Mouse (Mus musculus) embryo, embryonic 9.5 days (tissue): ENCODE data around the gene Kcnj9.

Experiments
- DNase-seq: peaks from one replicate; pipeline ENCODE4 v3.0.0-alpha.2; 2017; ENCODE audit errors: extremely low spot score

Kcnj9 gene

GRCm38 (mm10) chr1:172312768-172313561 is 16.2 kb downstream of the Kcnj9 start:
- DNase-seq: no peak

GRCm38 (mm10) chr1:172311921-172312767 is 17.0 kb downstream of the Kcnj9 start:
- DNase-seq: peak; percentile 94

DNA sequence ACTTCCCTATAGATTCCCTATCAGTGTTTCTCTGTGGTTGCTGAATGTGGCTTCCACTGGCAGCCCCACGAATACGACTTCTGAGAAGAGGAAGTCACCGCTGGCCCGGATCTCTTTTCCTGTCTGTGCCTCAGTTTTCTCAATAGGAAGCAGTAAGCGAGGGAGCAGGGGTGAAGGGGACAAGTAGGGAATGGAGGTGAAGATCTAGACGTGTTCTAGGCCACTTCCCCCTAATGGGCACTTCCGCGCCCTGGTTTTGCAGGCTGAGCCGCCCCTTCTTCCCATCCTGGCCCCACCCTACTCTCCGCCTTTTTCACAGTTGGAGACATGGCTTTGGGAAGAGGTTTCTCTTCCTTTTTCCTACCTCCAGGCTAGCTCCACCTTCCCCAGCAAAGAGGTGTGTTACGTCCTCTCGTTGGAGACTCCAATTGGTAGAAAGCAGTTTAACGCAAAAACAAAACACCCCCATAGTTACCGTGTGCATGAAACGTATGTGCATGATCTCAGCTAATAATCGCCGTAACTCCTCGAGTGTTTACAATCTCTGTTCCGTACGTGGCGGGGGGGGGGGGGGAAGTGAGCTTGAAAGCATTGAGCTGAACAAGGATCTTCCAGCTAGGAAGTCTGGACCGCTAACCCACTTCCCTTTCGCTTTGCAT is 17.7 kb downstream of the Kcnj9 start:
- no peak for DNase-seq

DNA sequence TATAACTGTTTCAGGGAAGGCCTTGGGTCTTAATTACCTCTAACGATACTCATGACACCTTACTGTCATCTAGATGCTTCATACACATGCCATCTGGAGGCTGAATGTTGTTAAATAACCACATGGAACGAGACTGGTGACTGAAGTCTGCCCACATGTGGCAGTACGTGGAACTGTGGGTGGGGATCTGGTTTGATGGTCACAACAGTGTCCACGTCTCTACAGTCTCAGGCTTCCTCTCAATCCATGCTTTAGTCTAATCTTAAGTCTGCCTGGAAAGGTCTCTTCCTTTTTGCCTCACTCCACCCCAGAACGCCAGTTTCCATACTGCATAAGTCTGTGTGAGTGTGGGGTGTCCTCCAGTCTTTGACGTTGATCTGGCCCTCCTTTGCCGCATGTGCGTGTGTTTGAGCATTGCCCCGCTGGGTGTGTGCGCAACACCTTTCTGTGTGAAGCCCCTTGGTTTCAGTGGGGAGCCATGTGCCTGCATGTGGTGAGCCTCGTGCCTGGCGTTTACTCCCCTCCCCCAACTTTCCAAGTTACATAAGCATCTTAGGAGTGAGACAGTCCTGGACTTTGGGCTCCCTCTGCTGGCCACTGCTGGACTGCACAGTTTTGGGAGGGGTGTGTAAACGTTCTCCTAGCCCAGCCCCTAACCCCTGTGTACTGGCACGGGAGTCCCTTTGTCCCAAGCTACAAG is 19.3 kb downstream of the Kcnj9 start:
- peak; percentile 95 for DNase-seq

DNA sequence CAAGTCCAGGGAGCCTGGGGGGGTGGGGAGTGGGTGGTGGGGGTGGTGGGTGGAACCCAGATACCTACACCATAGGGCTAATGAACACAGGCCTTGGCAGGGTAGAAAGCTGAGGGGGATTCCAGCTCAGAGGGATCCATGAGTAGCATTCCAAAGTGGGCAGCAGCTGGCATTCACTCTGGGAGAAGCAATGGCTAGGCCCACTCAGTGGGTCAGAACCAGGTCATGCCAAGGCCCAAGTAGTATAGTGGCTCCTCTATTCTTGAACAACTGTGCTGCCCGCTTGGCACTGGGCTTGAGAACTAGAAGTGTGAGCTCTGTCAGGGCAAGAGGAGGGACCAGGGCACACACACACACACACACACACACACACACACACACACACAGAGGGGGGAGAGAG is 20.7 kb downstream of the Kcnj9 start:
- no peak for DNase-seq

GRCm38 (mm10) chr1:172307936-172308335 is 21.2 kb downstream of the Kcnj9 start:
- DNase-seq: no peak

DNA sequence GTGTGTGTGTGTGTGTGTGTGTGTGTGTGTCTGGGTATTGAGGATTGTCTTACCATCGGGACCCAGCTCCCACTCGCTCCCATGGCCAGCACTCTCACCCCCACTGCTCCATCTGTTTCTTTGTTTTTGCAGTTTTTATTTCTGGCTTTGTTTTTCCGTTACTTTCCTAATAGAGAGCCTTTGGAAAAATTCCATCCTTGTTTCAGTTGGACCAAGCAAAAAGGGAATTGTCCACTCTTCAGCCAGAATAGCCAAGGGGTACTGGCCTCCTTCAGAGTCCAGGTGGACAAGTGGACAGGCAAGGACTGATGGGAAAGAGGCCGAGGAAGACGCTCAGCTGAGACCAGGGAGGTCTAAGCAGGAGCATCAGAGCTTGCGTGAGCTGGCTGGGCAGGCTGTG is 22.2 kb downstream of the Kcnj9 start:
- no peak for DNase-seq

DNA sequence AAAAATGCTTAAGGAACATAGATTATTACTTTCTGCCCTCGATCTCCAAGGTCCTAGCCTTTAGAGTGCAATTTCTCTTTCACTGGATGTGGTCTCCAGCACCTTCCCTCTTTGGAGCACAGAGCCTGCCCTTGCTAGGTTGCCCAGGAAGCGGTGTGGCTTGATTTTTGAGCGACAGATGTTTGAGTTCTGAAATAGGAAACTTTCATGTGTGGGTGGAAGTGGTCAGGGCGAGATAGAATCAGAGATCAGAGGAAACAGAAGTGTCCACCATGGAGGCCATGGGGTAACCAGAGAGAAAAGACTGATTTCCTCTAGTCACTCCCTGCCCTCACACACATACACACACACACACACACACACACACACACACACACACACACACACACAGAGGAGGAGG is 22.9 kb downstream of the Kcnj9 start:
- no peak for DNase-seq

DNA sequence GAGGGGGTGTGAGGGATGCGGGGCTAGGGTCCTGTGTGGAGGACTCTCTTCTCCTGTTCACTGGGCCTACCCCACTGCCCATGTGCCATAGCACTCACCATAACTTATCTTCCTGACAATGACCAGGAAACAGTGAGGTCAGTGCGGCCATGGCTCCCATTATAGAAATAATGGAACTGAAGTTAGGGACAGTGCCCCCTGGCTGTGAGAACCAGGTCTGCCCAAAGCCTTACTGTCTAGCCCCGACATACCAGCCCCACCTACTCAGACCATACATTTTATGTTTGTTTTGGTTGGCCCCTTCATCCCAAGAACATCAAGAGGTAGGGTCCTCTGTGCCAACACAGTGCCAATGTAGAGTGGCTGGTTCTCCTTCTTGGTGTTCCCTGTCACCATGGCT is 23.5 kb downstream of the Kcnj9 start:
- DNase-seq: no peak

DNA sequence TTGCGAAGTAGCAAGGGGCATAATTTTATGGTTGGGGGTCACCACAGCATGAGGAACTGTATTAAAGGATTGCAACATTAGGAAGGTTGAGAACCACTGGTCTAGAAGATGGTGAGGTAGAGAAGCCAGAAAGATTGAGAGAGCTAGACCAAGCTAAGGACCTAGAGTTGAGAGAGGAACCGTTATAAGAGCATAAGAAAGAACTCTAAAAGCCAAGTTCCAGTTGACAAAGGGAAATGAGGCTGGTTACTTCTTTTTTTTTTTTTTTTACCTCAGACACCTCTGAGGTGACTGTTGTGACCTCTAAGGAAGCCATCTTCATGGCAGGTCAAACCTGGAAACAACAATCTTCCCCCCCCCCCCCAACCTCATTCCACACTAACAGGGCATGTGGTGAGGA is 24.0 kb downstream of the Kcnj9 start:
- DNase-seq: no peak

GRCm38 (mm10) chr1:172304443-172304842 is 24.7 kb downstream of the Kcnj9 start:
- no peak for DNase-seq

GRCm38 (mm10) chr1:172302851-172303250 is 26.3 kb downstream of the Kcnj9 start:
- peak; percentile 72 for DNase-seq

DNA sequence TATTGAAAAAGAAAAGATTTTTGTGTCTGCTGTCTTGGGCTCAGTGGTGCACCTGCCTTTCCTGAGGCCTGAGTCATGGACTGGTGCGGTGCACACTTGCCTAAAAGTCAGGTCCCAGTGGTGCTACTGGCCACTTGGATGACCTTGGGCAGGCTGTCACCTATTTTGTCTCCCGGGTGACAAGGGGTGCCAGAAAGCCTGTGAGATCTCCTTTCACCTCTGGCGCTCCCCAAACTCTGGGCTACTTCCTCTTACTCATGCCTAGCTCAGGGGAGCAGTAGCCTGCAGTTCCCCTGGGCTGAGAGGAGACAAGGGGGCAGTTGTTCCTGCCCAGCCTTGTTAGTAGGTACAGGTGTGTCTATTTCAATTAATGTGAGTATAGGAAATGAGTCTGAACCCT is 26.8 kb downstream of the Kcnj9 start:
- no peak for DNase-seq

DNA sequence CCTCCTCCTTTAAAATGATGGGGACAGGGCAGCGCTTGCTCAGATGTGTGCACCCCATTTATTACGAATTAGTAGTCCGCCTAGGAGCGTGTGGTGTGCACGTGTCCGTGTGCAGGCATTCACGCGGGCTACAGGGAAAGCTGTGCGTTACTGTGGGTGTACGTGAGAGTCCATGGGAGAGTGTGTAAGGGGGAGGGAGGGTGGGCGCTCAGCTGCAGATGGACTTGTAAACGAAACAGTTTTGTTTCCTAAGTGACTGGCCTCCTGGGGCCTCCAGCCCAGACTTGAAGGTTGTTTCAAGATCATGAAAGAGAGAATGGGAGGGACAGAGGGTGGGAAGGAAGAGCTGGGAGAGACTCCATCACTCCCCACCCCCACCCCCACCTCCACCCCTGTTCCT is 27.9 kb downstream of the Kcnj9 start:
- DNase-seq: no peak

- no peak for DNase-seq
Observed at GRCm38 (mm10) chr1:172300247-172300646, 28.9 kb downstream of the Kcnj9 start.

- DNase-seq: no peak
Observed at GRCm38 (mm10) chr1:172299528-172299927, 29.6 kb downstream of the Kcnj9 start.

DNA sequence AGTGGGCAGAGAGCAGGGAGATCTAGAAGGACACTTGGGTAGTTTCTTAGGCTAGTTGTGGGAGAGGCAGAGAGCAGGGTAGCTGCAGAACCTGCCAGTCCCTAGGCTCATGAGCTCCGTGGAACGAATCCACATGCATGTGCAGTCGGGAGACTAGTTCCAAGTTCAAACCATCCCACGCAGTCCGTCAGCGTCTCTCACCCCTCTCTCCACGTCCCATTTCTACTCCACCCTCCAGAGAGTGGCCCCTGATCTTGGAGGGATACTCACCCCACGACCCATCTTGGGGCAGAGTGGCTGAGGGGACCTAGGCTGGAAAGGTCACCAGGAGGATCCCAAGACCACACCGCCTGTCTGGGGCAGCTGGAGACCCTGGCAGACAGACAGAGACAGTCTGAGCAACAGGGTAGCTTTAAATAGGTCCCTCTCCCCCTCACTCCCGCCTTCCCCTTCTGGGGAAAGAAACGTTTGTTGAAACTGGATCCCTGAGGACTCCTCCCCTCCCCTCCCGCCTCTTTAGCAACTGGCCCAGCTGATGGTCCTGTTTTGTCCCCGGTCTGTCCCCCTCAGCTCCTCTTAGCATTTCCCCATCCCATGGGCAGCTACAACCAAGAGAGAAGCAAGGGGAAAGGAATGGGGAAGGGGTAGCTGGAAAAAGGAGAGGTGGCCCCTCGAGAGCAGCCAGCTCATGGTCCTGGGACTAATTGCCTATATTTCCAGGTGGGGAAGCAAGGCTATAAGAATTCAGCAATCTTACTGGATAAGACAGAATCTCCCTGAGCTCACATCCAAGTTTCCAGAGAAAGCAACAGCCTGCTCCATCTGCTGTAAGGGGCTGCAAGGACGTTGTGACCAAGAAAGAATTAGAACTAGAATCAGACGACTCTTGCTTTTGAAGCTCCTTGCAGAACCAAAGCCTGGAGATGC is 31.2 kb downstream of the Kcnj9 start, which contains the start of gene Atp1a2:
Gene Atp1a2, minus strand, starts transcription at position 454 of the 927 bp plus-strand sequence.
- DNase-seq: peak; percentile 55

DNA sequence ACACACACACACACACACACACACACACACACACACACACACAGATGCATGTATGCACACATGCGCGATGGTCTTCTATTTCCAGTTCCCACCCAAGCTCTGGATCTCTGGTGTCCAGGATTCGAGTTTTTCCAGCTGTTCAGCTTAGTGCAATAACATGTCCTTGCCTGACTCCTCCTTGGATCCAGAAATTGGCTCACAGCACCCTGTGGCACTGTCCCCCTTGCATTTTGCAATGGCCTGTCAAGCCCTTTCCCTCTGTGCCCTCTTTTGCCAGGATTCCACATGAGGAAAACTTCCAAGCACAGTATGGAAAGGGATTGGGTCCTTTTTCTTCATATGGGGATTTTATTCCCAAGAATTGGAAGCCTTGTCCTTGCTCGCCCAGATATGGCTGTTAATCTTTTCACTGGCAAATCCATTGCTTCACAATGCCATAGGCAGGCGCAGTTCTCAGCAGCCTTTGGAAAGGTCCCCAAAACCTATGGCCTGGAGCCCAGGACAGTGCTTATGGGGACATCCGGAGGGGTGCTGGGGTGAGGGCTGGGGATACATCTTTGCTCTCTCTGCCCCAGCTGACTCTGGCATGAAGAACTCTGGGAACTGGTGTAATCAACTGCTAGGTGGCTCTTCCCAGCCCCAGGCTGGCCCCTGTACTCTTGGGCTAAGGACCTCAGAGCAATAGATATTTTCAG is 32.2 kb downstream of the Kcnj9 start:
- DNase-seq: no peak

DNA sequence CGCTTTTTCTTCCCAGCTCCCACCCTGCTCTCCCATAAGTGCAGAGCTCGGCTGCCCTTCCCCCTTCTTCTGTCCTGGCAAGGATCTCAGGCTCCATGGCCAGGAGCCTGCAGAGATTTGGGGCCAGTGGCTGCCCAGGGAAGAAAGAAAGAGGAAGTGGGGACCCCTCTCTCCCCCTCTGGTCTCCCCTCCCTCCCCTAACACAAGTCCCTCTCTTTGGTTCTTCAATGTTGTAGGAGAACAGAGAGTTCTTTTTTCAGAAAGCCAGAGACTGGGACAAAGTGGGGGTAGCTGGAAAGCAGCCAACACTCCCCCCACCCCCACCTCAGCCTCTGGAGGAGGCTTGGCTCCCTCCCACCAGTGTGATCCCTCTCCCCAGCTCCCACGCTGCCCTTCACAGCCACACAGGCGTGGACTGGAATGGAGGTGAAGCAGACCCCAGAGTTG is 33.3 kb downstream of the Kcnj9 start:
- DNase-seq: no peak

- DNase-seq: no peak
Observed at GRCm38 (mm10) chr1:172293449-172293848, 35.7 kb downstream of the Kcnj9 start.
